In genomic region chr14:25640421-25641056, GRCm38 (mm10) we compare ENCODE assay signal across 7 mouse cellular contexts. TPM values are rescaled to one million over a fixed set of nuclear protein-coding genes. Genes with fewer than 3 reads are reported as not detected.
DNase-seq lines count a peak whose midpoint lies in the region; ATAC-seq and TF ChIP-seq lines count a peak whose summit lies in the region.

No protein-coding gene starts in this region.

- H3K27ac ChIP-seq in lung, embryonic 14.5 days (ENCODE audit: low read depth) = no peak overlapping the region
- peak overlapping the region; percentile 94 for H3K27ac ChIP-seq in heart, embryonic 13.5 days (replicated peaks)
- peak overlapping the region; percentile 19; the same call in 1 of the 2 replicates for H3K27ac ChIP-seq in midbrain, embryonic 15.5 days

- no peak for DNase-seq in lung, embryonic 14.5 days
- no peak for DNase-seq in lung, postnatal 36 days
- DNase-seq in spleen, postnatal 14 days (ENCODE audit: low spot score in 2 of 2) = no peak
- DNase-seq in urinary bladder, postnatal 10 days (ENCODE audit: low spot score) = no peak

- H3K27me3 ChIP-seq in lung, embryonic 14.5 days (ENCODE audit: insufficient read depth, low read length) = no peaks in the 10 kb centered on the region
- H3K27me3 ChIP-seq in heart, embryonic 13.5 days (replicated peaks) = no peaks in the 10 kb centered on the region
- H3K27me3 ChIP-seq in midbrain, embryonic 15.5 days (replicated peaks) = no peaks in the 10 kb centered on the region

- H3K4me1 ChIP-seq in lung, embryonic 14.5 days (ENCODE audit: insufficient read depth) = no peaks in the 10 kb centered on the region
- H3K4me1 ChIP-seq in heart, embryonic 13.5 days = peaks cover 76% of the 10 kb centered on the region
- peaks cover 30% of the 10 kb centered on the region for H3K4me1 ChIP-seq in midbrain, embryonic 15.5 days

- TF ChIP-seq CTCF in lung, embryonic 14.5 days (IDR thresholded peaks at IDR 0.05; ENCODE audit: low read depth) = no peak

- H3K4me2 ChIP-seq in lung, embryonic 14.5 days = no peak overlapping the region
- H3K4me2 ChIP-seq in heart, embryonic 13.5 days = no peak overlapping the region
- H3K4me2 ChIP-seq in midbrain, embryonic 15.5 days = no peak overlapping the region

- no peak overlapping the region for H3K4me3 ChIP-seq in lung, embryonic 14.5 days (ENCODE audit: low read depth, low read length)
- H3K4me3 ChIP-seq in heart, embryonic 13.5 days = no peak overlapping the region
- no peak overlapping the region for H3K4me3 ChIP-seq in midbrain, embryonic 15.5 days

- H3K36me3 ChIP-seq in lung, embryonic 14.5 days (ENCODE audit: insufficient read depth) = peaks cover 81% of the 10 kb centered on the region
- peaks cover 86% of the 10 kb centered on the region for H3K36me3 ChIP-seq in heart, embryonic 13.5 days
- peaks cover 26% of the 10 kb centered on the region for H3K36me3 ChIP-seq in midbrain, embryonic 15.5 days (replicated peaks)

- no peak overlapping the region for H3K9ac ChIP-seq in lung, embryonic 14.5 days
- H3K9ac ChIP-seq in heart, embryonic 13.5 days = peak overlapping the region; percentile 69
- peak overlapping the region; percentile 1; the same call in 1 of the 2 replicates for H3K9ac ChIP-seq in midbrain, embryonic 15.5 days

- no peaks in the 10 kb centered on the region for H3K9me3 ChIP-seq in lung, embryonic 14.5 days (ENCODE audit: low read depth, low read length)
- no peaks in the 10 kb centered on the region for H3K9me3 ChIP-seq in heart, embryonic 13.5 days
- no peaks in the 10 kb centered on the region for H3K9me3 ChIP-seq in midbrain, embryonic 15.5 days

- 0 out of 2 replicates have a peak, but pooled peaks have one; percentile 21 for ATAC-seq in lung, embryonic 14.5 days (ENCODE audit: insufficient read depth)
- ATAC-seq in activated CD4-positive, CD25-positive, alpha-beta regulatory T cell, adult 4 months = peak; percentile 82
- peak; percentile 56; the same call in 1 of the 2 replicates for ATAC-seq in heart, embryonic 13.5 days (ENCODE audit: extremely low read depth, insufficient number of reproducible peaks, low FRiP score, low TSS enrichment)
- ATAC-seq in midbrain, embryonic 15.5 days (replicated peaks) = 0 out of 2 replicates have a peak, but pooled peaks have one; percentile 18

- WGBS in lung, embryonic 14.5 days = 55% methylated on average over 6 of the region's 6 CpGs
- 29% methylated on average over 6 of the region's 6 CpGs for WGBS in heart, embryonic 13.5 days
- WGBS in midbrain, embryonic 15.5 days = 68% methylated on average over 6 of the region's 6 CpGs

RNA-seq across cellular contexts. Expression of gene Ppif, which starts 53.4 kb away (rescaled TPM):
- 29.2 and 30.4 TPM in 2 replicates for polyA plus RNA-seq in lung, embryonic 14.5 days (2014; fragmentation: Nextera tagmentation; extraction: Ambion mirVana)
- polyA plus RNA-seq in activated CD4-positive, CD25-positive, alpha-beta regulatory T cell, adult 4 months (2017; shearing (Covaris generic)) = 10 to 100 TPM; 23.8 to 28.5 TPM
- 93.7 and 99.8 TPM in 2 replicates for polyA plus RNA-seq in heart, embryonic 13.5 days (2015; fragmentation: Nextera tagmentation; extraction: Ambion mirVana)
- 30.6 and 32.0 TPM in 2 replicates for polyA plus RNA-seq in midbrain, embryonic 15.5 days (2015; fragmentation: Nextera tagmentation; extraction: Ambion mirVana)

Comparison
In these comparisons a context has a peak if more than half of its experiments do, and no peak if none do; other contexts are left out.
1. ATAC-seq: peak in every context shown above with its lines; median percentile 82 in activated CD4-positive, CD25-positive, alpha-beta regulatory T cell, adult 4 months; 56 in heart, embryonic 13.5 days; 21 in lung, embryonic 14.5 days; 18 in midbrain, embryonic 15.5 days.